Mouse (Mus musculus): ENCODE data around the gene Oprl1. TPM values are rescaled to one million over a fixed set of nuclear protein-coding genes. Genes with fewer than 3 reads are reported as not detected.
A peak's percentile ranks its signal among the peaks of the same experiment; 100 is the strongest.

Gene Oprl1
- polyA plus RNA-seq, 1 experiment from 2014 or later = 82.3 TPM

- peaks cover 71% of the 10 kb centered on the region for H3K4me1 ChIP-seq (replicated peaks)
- peak overlapping the region; percentile 6; the same call in 1 of the 2 replicates for H3K27ac ChIP-seq
- H3K4me2 ChIP-seq (replicated peaks) = peak overlapping the region; percentile 82
- H3K36me3 ChIP-seq = no peaks in the 10 kb centered on the region
- H3K9me3 ChIP-seq = no peaks in the 10 kb centered on the region
- peak overlapping the region; percentile 67 for H3K4me3 ChIP-seq (replicated peaks)
- peak overlapping the region; percentile 84; the same call in 1 of the 2 replicates for H3K9ac ChIP-seq (replicated peaks)
- ATAC-seq = no peak
- H3K27me3 ChIP-seq = no peaks in the 10 kb centered on the region
- WGBS = 75% methylated on average over 2 of the region's 2 CpGs
Observed at GRCm38 (mm10) chr2:181769397-181769796, 54.6 kb downstream of the Oprl1 start.

Other genes with a start within 250 kb of the Oprl1 start
- not detected in 2 replicates for gene Abhd16b, start 221.8 kb upstream of the Oprl1 start, polyA plus RNA-seq (2015; fragmentation: Nextera tagmentation; extraction: Ambion mirVana)
- gene Tpd52l2, start 217.9 kb upstream of the Oprl1 start, polyA plus RNA-seq (2015; fragmentation: Nextera tagmentation; extraction: Ambion mirVana) = 116 and 121 TPM in 2 replicates
- 198 and 209 TPM in 2 replicates for gene Dnajc5, start 194.5 kb upstream of the Oprl1 start, polyA plus RNA-seq (2015; fragmentation: Nextera tagmentation; extraction: Ambion mirVana)
- gene Uckl1, start 130.1 kb upstream of the Oprl1 start, polyA plus RNA-seq (2015; fragmentation: Nextera tagmentation; extraction: Ambion mirVana) = 71.2 and 82.5 TPM in 2 replicates
- 71.7 and 72.8 TPM in 2 replicates for gene Prpf6, start 123.1 kb upstream of the Oprl1 start, polyA plus RNA-seq (2015; fragmentation: Nextera tagmentation; extraction: Ambion mirVana)
- gene Zfp512b, start 122.2 kb upstream of the Oprl1 start, polyA plus RNA-seq (2015; fragmentation: Nextera tagmentation; extraction: Ambion mirVana) = 68.1 and 70.2 TPM in 2 replicates
- 171 and 176 TPM in 2 replicates for gene Samd10, start 115.8 kb upstream of the Oprl1 start, polyA plus RNA-seq (2015; fragmentation: Nextera tagmentation; extraction: Ambion mirVana)
- not detected in 2 replicates for gene Gm29797, start 58.0 kb upstream of the Oprl1 start, polyA plus RNA-seq (2015; fragmentation: Nextera tagmentation; extraction: Ambion mirVana)
- 13.7 and 14.2 TPM in 2 replicates for gene Sox18, start 43.4 kb upstream of the Oprl1 start, polyA plus RNA-seq (2015; fragmentation: Nextera tagmentation; extraction: Ambion mirVana)
- 35.7 and 36.9 TPM in 2 replicates for gene Tcea2, start 34.7 kb upstream of the Oprl1 start, polyA plus RNA-seq (2015; fragmentation: Nextera tagmentation; extraction: Ambion mirVana)
- 38.9 and 40.4 TPM in 2 replicates for gene Rgs19, start 21.0 kb upstream of the Oprl1 start, polyA plus RNA-seq (2015; fragmentation: Nextera tagmentation; extraction: Ambion mirVana)
- gene Lkaaear1, start 16.6 kb upstream of the Oprl1 start, polyA plus RNA-seq (2015; fragmentation: Nextera tagmentation; extraction: Ambion mirVana) = not detected in 2 replicates
- gene Myt1, start 48.3 kb downstream of the Oprl1 start, polyA plus RNA-seq (2015; fragmentation: Nextera tagmentation; extraction: Ambion mirVana) = 46.9 and 49.2 TPM in 2 replicates
- 36.3 and 38.2 TPM in 2 replicates for gene Pcmtd2, start 122.8 kb downstream of the Oprl1 start, polyA plus RNA-seq (2015; fragmentation: Nextera tagmentation; extraction: Ambion mirVana)
- 98.4 and 110 TPM in 2 replicates for gene Polr3k, start 149.3 kb downstream of the Oprl1 start, polyA plus RNA-seq (2015; fragmentation: Nextera tagmentation; extraction: Ambion mirVana)

Data from midbrain, embryonic 13.5 days (tissue).